In the genomic region with DNA sequence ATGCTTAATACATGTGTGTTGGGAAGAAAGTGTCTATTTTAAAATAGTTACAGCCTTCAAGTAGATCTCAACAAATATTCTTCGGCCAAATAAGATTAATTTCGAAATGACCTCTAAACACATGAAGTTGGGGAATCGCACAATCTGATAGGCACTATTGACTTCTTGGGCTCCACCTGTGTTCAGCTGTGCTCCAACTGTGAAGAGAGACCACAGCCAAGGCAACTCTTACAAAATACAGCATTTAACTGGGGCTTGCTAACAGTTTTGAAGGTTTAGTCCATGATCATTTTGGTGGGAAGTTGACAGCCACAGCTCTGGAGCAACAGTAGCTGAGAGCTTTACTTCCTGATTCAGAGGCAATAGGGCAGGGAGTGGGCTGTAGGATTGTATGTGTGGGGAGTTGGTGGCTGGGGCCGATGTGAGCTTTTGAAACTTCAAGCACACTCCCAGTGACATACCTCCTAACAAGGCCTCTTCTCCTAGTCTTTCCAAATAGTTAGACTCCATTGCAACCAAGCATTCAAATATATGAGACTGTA, we compare ENCODE assay signal across 17 mouse cellular contexts.
"Had no signal": no experiment of that assay in that cellular context is flagged by ENCODE, and none has a peak within 500 bp of the region (broad histone marks: within the 10 kb centered on the region; RNA-seq: fewer than 3 reads in every experiment).

No protein-coding gene starts in this region.

- H3K36me3 ChIP-seq: kidney, embryonic 15.5 days; limb, embryonic 12.5 days; limb, embryonic 15.5 days had no signal

- ATAC-seq: liver, postnatal 0 days; lung, postnatal 0 days had no signal

- H3K9me3 ChIP-seq: kidney, embryonic 15.5 days; limb, embryonic 12.5 days; limb, embryonic 15.5 days had no signal

- H3K4me2 ChIP-seq: kidney, embryonic 15.5 days; limb, embryonic 12.5 days; limb, embryonic 15.5 days; liver, embryonic 11.5 days; lung, embryonic 14.5 days; midbrain, embryonic 11.5 days had no signal

- H3K27me3 ChIP-seq: kidney, embryonic 15.5 days; limb, embryonic 12.5 days; limb, embryonic 15.5 days had no signal

- H3K9ac ChIP-seq: kidney, embryonic 15.5 days; limb, embryonic 12.5 days; limb, embryonic 15.5 days; liver, embryonic 14.5 days; liver, postnatal 0 days; lung, embryonic 14.5 days had no signal

- DNase-seq: kidney, postnatal 10 days; kidney, postnatal 36 days; layer of hippocampus, postnatal 36 days; liver, postnatal 0 days; lung, embryonic 14.5 days; midbrain, embryonic 14.5 days; thymus, adult 18-20 months; thymus, postnatal 4 days had no signal

- H3K4me1 ChIP-seq: kidney, embryonic 15.5 days; limb, embryonic 12.5 days; limb, embryonic 15.5 days had no signal

- H3K27ac ChIP-seq: kidney, embryonic 15.5 days; left cerebral cortex, adult 2 months; limb, embryonic 12.5 days; limb, embryonic 15.5 days; liver, embryonic 14.5 days; macrophage had no signal

- H3K4me3 ChIP-seq: kidney, embryonic 15.5 days; left cerebral cortex, adult 2 months; limb, embryonic 12.5 days; limb, embryonic 15.5 days had no signal
